Mouse (Mus musculus) bone marrow, adult 2 months (tissue): ENCODE data around the gene Lrrc1.

Experiments used
- CTCF ChIP-seq: fragments of 200-500 bp; IDR thresholded peaks from 2 replicates; pipeline ENCODE4 v1.5.1; 2011; ENCODE audit warnings: low read length, control low read depth; ENCODE audit not compliant: control insufficient read depth, insufficient read depth
- POLR2A ChIP-seq: fragments of 200-500 bp; IDR thresholded peaks from 2 replicates; pipeline ENCODE4 v1.6.1; 2011; ENCODE audit warnings: low read depth, mild to moderate bottlenecking, control low read depth, low read length, borderline replicate concordance; ENCODE audit not compliant: control insufficient read depth

DNA sequence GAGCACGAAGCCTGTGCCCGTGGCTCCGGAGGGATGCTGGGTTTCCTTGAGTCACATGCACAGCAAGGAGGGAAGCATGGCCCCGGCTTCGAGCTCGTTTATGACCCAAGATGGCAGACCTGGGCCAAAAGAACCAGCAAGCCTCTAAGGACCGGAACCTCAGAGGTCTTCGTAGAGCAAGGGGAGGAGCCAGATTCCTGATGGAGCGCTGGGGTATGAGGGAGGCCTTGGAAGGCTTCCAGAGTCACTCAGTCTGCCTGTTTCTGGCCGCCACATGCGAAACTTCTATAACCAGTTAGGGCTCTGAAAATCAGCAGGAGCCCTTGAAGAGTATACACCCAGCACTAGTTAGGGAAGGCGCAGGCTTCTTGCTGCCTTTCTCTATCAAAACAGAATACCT lies 159.1 kb downstream of the Lrrc1 start:
- no peak for TF ChIP-seq CTCF
- no peak for TF ChIP-seq POLR2A
